Mouse (Mus musculus): ENCODE measurements around the gene Atrnl1. TPM values are rescaled to one million over a fixed set of nuclear protein-coding genes. Genes with fewer than 3 reads are reported as not detected.

Atrnl1 gene
- polyA plus RNA-seq, 1 experiment from 2014 or later, result 0.60 TPM

- WGBS (ENCODE audit: insufficient replicate concordance), result 42% methylated on average over 4 of the region's 4 CpGs
Measured at GRCm38 (mm10) chr19:57585231-57585792, 25.5 kb upstream of the Atrnl1 start.

GRCm38 (mm10) chr19:57586172-57586571 lies 24.7 kb upstream of the Atrnl1 start:
- WGBS (ENCODE audit: insufficient replicate concordance), result 16% methylated on average over 10 of the region's 10 CpGs
- Histone ChIP-seq H3K27me3 (ENCODE audit: control insufficient read depth, insufficient read depth, low read depth, low read length) (no peaks in the 10 kb centered on the region), H3K4me2 (ENCODE audit: low read depth, low read length) (no peak overlapping the region), H3K4me1 (ENCODE audit: control insufficient read depth, low read depth, low read length) (no peaks in the 10 kb centered on the region), H3K4me3 (ENCODE audit: low read depth, low read length) (no peak overlapping the region), H3K9ac (ENCODE audit: low read depth, low read length) (no peak overlapping the region), H3K36me3 (ENCODE audit: control insufficient read depth, insufficient read depth) (no peaks in the 10 kb centered on the region), H3K9me3 (replicated peaks; ENCODE audit: control insufficient read depth, low read length) (no peaks in the 10 kb centered on the region), H3K27ac (ENCODE audit: low read length) (no peak overlapping the region)
- ATAC-seq (ENCODE audit: low read depth), result no peak

More at GRCm38 (mm10) chr19:57585231-57585792, 25.5 kb upstream of the Atrnl1 start:
- Histone ChIP-seq H3K4me2 (ENCODE audit: low read depth, low read length) (no peak overlapping the region), H3K27me3 (ENCODE audit: control insufficient read depth, insufficient read depth, low read depth, low read length) (no peaks in the 10 kb centered on the region), H3K27ac (ENCODE audit: low read length) (no peak overlapping the region), H3K36me3 (ENCODE audit: control insufficient read depth, insufficient read depth) (no peaks in the 10 kb centered on the region), H3K9ac (ENCODE audit: low read depth, low read length) (no peak overlapping the region), H3K9me3 (replicated peaks; ENCODE audit: control insufficient read depth, low read length) (no peaks in the 10 kb centered on the region), H3K4me1 (ENCODE audit: control insufficient read depth, low read depth, low read length) (no peaks in the 10 kb centered on the region), H3K4me3 (ENCODE audit: low read depth, low read length) (no peak overlapping the region)
- no peak for ATAC-seq (ENCODE audit: low read depth)

GRCm38 (mm10) chr19:57589516-57589915 lies 21.3 kb upstream of the Atrnl1 start:
- H3K27ac ChIP-seq (ENCODE audit: low read length), result no peak overlapping the region
- H3K4me2 ChIP-seq (ENCODE audit: low read depth, low read length), result no peak overlapping the region
- H3K9me3 ChIP-seq (replicated peaks; ENCODE audit: control insufficient read depth, low read length), result no peaks in the 10 kb centered on the region
- no peaks in the 10 kb centered on the region for H3K36me3 ChIP-seq (ENCODE audit: control insufficient read depth, insufficient read depth)
- H3K9ac ChIP-seq (ENCODE audit: low read depth, low read length), result no peak overlapping the region
- no peak for ATAC-seq (ENCODE audit: low read depth)
- 56% methylated on average over 9 of the region's 9 CpGs for WGBS (ENCODE audit: insufficient replicate concordance)
- no peaks in the 10 kb centered on the region for H3K4me1 ChIP-seq (ENCODE audit: control insufficient read depth, low read depth, low read length)
- no peaks in the 10 kb centered on the region for H3K27me3 ChIP-seq (ENCODE audit: control insufficient read depth, insufficient read depth, low read depth, low read length)
- H3K4me3 ChIP-seq (ENCODE audit: low read depth, low read length), result no peak overlapping the region

GRCm38 (mm10) chr19:57590895-57591294 lies 19.9 kb upstream of the Atrnl1 start:
- H3K27ac ChIP-seq (ENCODE audit: low read length), result no peak overlapping the region
- no peak overlapping the region for H3K4me2 ChIP-seq (ENCODE audit: low read depth, low read length)
- H3K4me1 ChIP-seq (ENCODE audit: control insufficient read depth, low read depth, low read length), result no peaks in the 10 kb centered on the region
- no peaks in the 10 kb centered on the region for H3K27me3 ChIP-seq (ENCODE audit: control insufficient read depth, insufficient read depth, low read depth, low read length)
- no peaks in the 10 kb centered on the region for H3K36me3 ChIP-seq (ENCODE audit: control insufficient read depth, insufficient read depth)
- no peak for ATAC-seq (ENCODE audit: low read depth)
- 42% methylated on average over 5 of the region's 5 CpGs for WGBS (ENCODE audit: insufficient replicate concordance)
- H3K9me3 ChIP-seq (replicated peaks; ENCODE audit: control insufficient read depth, low read length), result no peaks in the 10 kb centered on the region
- no peak overlapping the region for H3K9ac ChIP-seq (ENCODE audit: low read depth, low read length)
- no peak overlapping the region for H3K4me3 ChIP-seq (ENCODE audit: low read depth, low read length)

- WGBS (ENCODE audit: insufficient replicate concordance), result 75% methylated on average over 10 of the region's 10 CpGs
- Histone ChIP-seq H3K9ac (ENCODE audit: low read depth, low read length) (no peak overlapping the region), H3K27ac (ENCODE audit: low read length) (no peak overlapping the region), H3K9me3 (replicated peaks; ENCODE audit: control insufficient read depth, low read length) (no peaks in the 10 kb centered on the region), H3K4me2 (ENCODE audit: low read depth, low read length) (no peak overlapping the region), H3K4me1 (ENCODE audit: control insufficient read depth, low read depth, low read length) (no peaks in the 10 kb centered on the region), H3K27me3 (ENCODE audit: control insufficient read depth, insufficient read depth, low read depth, low read length) (no peaks in the 10 kb centered on the region), H3K36me3 (ENCODE audit: control insufficient read depth, insufficient read depth) (no peaks in the 10 kb centered on the region), H3K4me3 (ENCODE audit: low read depth, low read length) (no peak overlapping the region)
- no peak for ATAC-seq (ENCODE audit: low read depth)
Measured at GRCm38 (mm10) chr19:57591631-57592030, 19.2 kb upstream of the Atrnl1 start.

- ATAC-seq (ENCODE audit: low read depth), result no peak
- Histone ChIP-seq H3K9me3 (replicated peaks; ENCODE audit: control insufficient read depth, low read length) (no peaks in the 10 kb centered on the region), H3K4me2 (ENCODE audit: low read depth, low read length) (no peak overlapping the region), H3K27me3 (ENCODE audit: control insufficient read depth, insufficient read depth, low read depth, low read length) (no peaks in the 10 kb centered on the region), H3K4me3 (ENCODE audit: low read depth, low read length) (no peak overlapping the region), H3K27ac (ENCODE audit: low read length) (no peak overlapping the region), H3K36me3 (ENCODE audit: control insufficient read depth, insufficient read depth) (no peaks in the 10 kb centered on the region), H3K9ac (ENCODE audit: low read depth, low read length) (no peak overlapping the region), H3K4me1 (ENCODE audit: control insufficient read depth, low read depth, low read length) (no peaks in the 10 kb centered on the region)
- 51% methylated on average over 2 of the region's 2 CpGs for WGBS (ENCODE audit: insufficient replicate concordance)
Measured at GRCm38 (mm10) chr19:57592355-57592754, 18.5 kb upstream of the Atrnl1 start.

GRCm38 (mm10) chr19:57599126-57599525 lies 11.7 kb upstream of the Atrnl1 start:
- H3K27me3 ChIP-seq (ENCODE audit: control insufficient read depth, insufficient read depth, low read depth, low read length), result no peaks in the 10 kb centered on the region
- no peak overlapping the region for H3K4me2 ChIP-seq (ENCODE audit: low read depth, low read length)
- no peak overlapping the region for H3K27ac ChIP-seq (ENCODE audit: low read length)
- ATAC-seq (ENCODE audit: low read depth), result no peak
- no peaks in the 10 kb centered on the region; the same call in 1 of the 2 replicates for H3K4me1 ChIP-seq (ENCODE audit: control insufficient read depth, low read depth, low read length)
- 71% methylated on average over 8 of the region's 8 CpGs for WGBS (ENCODE audit: insufficient replicate concordance)
- no peak overlapping the region for H3K4me3 ChIP-seq (ENCODE audit: low read depth, low read length)
- H3K9me3 ChIP-seq (replicated peaks; ENCODE audit: control insufficient read depth, low read length), result no peaks in the 10 kb centered on the region
- H3K9ac ChIP-seq (ENCODE audit: low read depth, low read length), result no peak overlapping the region
- H3K36me3 ChIP-seq (ENCODE audit: control insufficient read depth, insufficient read depth), result no peaks in the 10 kb centered on the region

GRCm38 (mm10) chr19:57600233-57600929 lies 10.5 kb upstream of the Atrnl1 start:
- no peaks in the 10 kb centered on the region for H3K27me3 ChIP-seq (ENCODE audit: control insufficient read depth, insufficient read depth, low read depth, low read length)
- H3K4me3 ChIP-seq (ENCODE audit: low read depth, low read length), result no peak overlapping the region
- no peak overlapping the region for H3K9ac ChIP-seq (ENCODE audit: low read depth, low read length)
- no peaks in the 10 kb centered on the region for H3K36me3 ChIP-seq (ENCODE audit: control insufficient read depth, insufficient read depth)
- H3K4me2 ChIP-seq (ENCODE audit: low read depth, low read length), result 0 out of 2 replicates have a peak overlapping the region, but pooled peaks have one; percentile 15
- H3K27ac ChIP-seq (ENCODE audit: low read length), result no peak overlapping the region
- no peak for ATAC-seq (ENCODE audit: low read depth)
- H3K4me1 ChIP-seq (ENCODE audit: control insufficient read depth, low read depth, low read length), result no peaks in the 10 kb centered on the region; the same call in 1 of the 2 replicates
- 43% methylated on average over 16 of the region's 16 CpGs for WGBS (ENCODE audit: insufficient replicate concordance)
- H3K9me3 ChIP-seq (replicated peaks; ENCODE audit: control insufficient read depth, low read length), result no peaks in the 10 kb centered on the region

GRCm38 (mm10) chr19:57600930-57601328 lies 9.9 kb upstream of the Atrnl1 start:
- no peaks in the 10 kb centered on the region for H3K9me3 ChIP-seq (replicated peaks; ENCODE audit: control insufficient read depth, low read length)
- no peak overlapping the region for H3K27ac ChIP-seq (ENCODE audit: low read length)
- no peaks in the 10 kb centered on the region for H3K27me3 ChIP-seq (ENCODE audit: control insufficient read depth, insufficient read depth, low read depth, low read length)
- no peak for ATAC-seq (ENCODE audit: low read depth)
- H3K4me1 ChIP-seq (ENCODE audit: control insufficient read depth, low read depth, low read length), result no peaks in the 10 kb centered on the region; the same call in 1 of the 2 replicates
- no peaks in the 10 kb centered on the region for H3K36me3 ChIP-seq (ENCODE audit: control insufficient read depth, insufficient read depth)
- no peak overlapping the region for H3K9ac ChIP-seq (ENCODE audit: low read depth, low read length)
- no peak overlapping the region for H3K4me3 ChIP-seq (ENCODE audit: low read depth, low read length)
- 54% methylated on average over 2 of the region's 2 CpGs for WGBS (ENCODE audit: insufficient replicate concordance)
- H3K4me2 ChIP-seq (ENCODE audit: low read depth, low read length), result no peak overlapping the region

Measured in liver, embryonic 16.5 days (tissue).